Mouse (Mus musculus) MEL (cell line): ENCODE results near the gene Thada. TPM values are rescaled to one million over a fixed set of nuclear protein-coding genes. Genes with fewer than 3 reads are reported as not detected.

Source experiments
- DNase-seq: peaks from one replicate; pipeline ENCODE4 v3.0.0; 2011; ENCODE audit warnings: low read depth, low spot score
- H3K27ac ChIP-seq: 2 replicates; pipeline ENCODE4 v1.5.1; 2012; ENCODE audit warnings: low read depth, mild to moderate bottlenecking, control low read depth, low read length, moderate library complexity; ENCODE audit not compliant: control insufficient read depth
- H3K27me3 ChIP-seq, 2 experiments: fragments of 150-350 bp in 1 of 2; sonication (generic) in 1 of 2; 2 replicates each; pipeline ENCODE4 v1.6.1; 2012; ENCODE audit warnings: low read length in 2 of 2, mild to moderate bottlenecking in 2 of 2, improper control_type of control experiment in 1 of 2, moderate library complexity in 1 of 2; ENCODE audit not compliant: insufficient read depth in 2 of 2, control insufficient read depth in 1 of 2
- H3K36me3 ChIP-seq, 2 experiments: 2 replicates each; pipeline ENCODE4 v1.6.1; 2012 to 2014; ENCODE audit warnings: low read length in 2 of 2, improper control_type of control experiment in 1 of 2, inconsistent platforms in 1 of 2, mild to moderate bottlenecking in 1 of 2; ENCODE audit not compliant: insufficient read depth in 2 of 2, control insufficient read depth in 1 of 2
- H3K4me1 ChIP-seq, 2 experiments: fragments of 150-350 bp in 1 of 2; sonication (generic) in 1 of 2; 2 replicates each; pipeline ENCODE4 v1.6.1; 2012; ENCODE audit warnings: low read length in 2 of 2, improper control_type of control experiment in 1 of 2, mild to moderate bottlenecking in 1 of 2; ENCODE audit not compliant: insufficient read depth in 2 of 2, control insufficient read depth in 1 of 2
- H3K4me3 ChIP-seq, 2 experiments: fragments of 150-350 bp in 1 of 2; sonication (generic) in 1 of 2; 2 replicates each; pipeline ENCODE4 v1.5.1; 2012; ENCODE audit warnings: low read depth in 2 of 2, low read length in 2 of 2, mild to moderate bottlenecking in 2 of 2, moderate library complexity in 2 of 2, control low read depth in 1 of 2, improper control_type of control experiment in 1 of 2; ENCODE audit not compliant: control insufficient read depth in 1 of 2, insufficient read depth in 1 of 2
- H3K79me2 ChIP-seq: 2 replicates; pipeline ENCODE4 v1.6.1; 2012; ENCODE audit warnings: mild to moderate bottlenecking, low read length, moderate library complexity; ENCODE audit not compliant: control insufficient read depth, poor library complexity, insufficient read depth
- H3K9ac ChIP-seq: 2 replicates; pipeline ENCODE4 v1.6.1; 2012; ENCODE audit warnings: low read depth, mild to moderate bottlenecking, control low read depth, low read length, moderate library complexity; ENCODE audit not compliant: control insufficient read depth, poor library complexity, severe bottlenecking
- H3K9me3 ChIP-seq: fragments of 150-350 bp; sonication (generic); replicated peaks from 2 replicates; pipeline ENCODE4 v1.6.1; 2012; ENCODE audit warnings: mild to moderate bottlenecking, low read length, improper control_type of control experiment, moderate library complexity; ENCODE audit not compliant: insufficient read depth
- BHLHE40 ChIP-seq: IDR thresholded peaks from 2 replicates; pipeline ENCODE4 v1.6.1; 2012; ENCODE audit warnings: low read depth, mild to moderate bottlenecking, inconsistent platforms, low read length, improper control_type of control experiment, borderline replicate concordance
- CHD1 ChIP-seq: IDR thresholded peaks from 2 replicates; pipeline ENCODE4 v1.6.1; 2012; ENCODE audit warnings: low read depth, mild to moderate bottlenecking, inconsistent platforms, low read length, improper control_type of control experiment
- ELF1 ChIP-seq: IDR thresholded peaks from 2 replicates; pipeline ENCODE4 v1.6.1; 2014; ENCODE audit warnings: low read depth, mild to moderate bottlenecking, inconsistent platforms, low read length, improper control_type of control experiment, moderate library complexity
- EP300 ChIP-seq, 2 experiments: IDR thresholded peaks; 2 replicates each; pipeline ENCODE4 v1.6.1; 2011; ENCODE audit warnings: improper control_type of control experiment in 2 of 2, low read length in 2 of 2, low read depth in 1 of 2, mild to moderate bottlenecking in 1 of 2
- GABPA ChIP-seq: IDR thresholded peaks from 2 replicates; pipeline ENCODE4 v1.6.1; 2012; ENCODE audit warnings: low read depth, mild to moderate bottlenecking, inconsistent platforms, low read length, improper control_type of control experiment, moderate library complexity
- GATA1 ChIP-seq: IDR thresholded peaks from 2 replicates; pipeline ENCODE4 v1.6.1; 2011; ENCODE audit warnings: low read depth, low read length, improper control_type of control experiment
- HCFC1 ChIP-seq: IDR thresholded peaks from 2 replicates; pipeline ENCODE4 v1.6.1; 2012; ENCODE audit warnings: low read depth, mild to moderate bottlenecking, inconsistent platforms, low read length, improper control_type of control experiment, moderate library complexity
- MAFK ChIP-seq: IDR thresholded peaks from 2 replicates; pipeline ENCODE4 v1.6.1; 2011; ENCODE audit warnings: low read depth, mild to moderate bottlenecking, low read length, improper control_type of control experiment, borderline replicate concordance
- MYC ChIP-seq: IDR thresholded peaks from 2 replicates; pipeline ENCODE4 v1.6.1; 2011; ENCODE audit warnings: low read depth, mild to moderate bottlenecking, low read length, improper control_type of control experiment, moderate library complexity
- POLR2AphosphoS2 ChIP-seq: IDR thresholded peaks from 2 replicates; pipeline ENCODE4 v1.6.1; 2011; ENCODE audit warnings: low read length, improper control_type of control experiment
- POLR2AphosphoS5 ChIP-seq: IDR thresholded peaks from 2 replicates; pipeline ENCODE4 v1.6.1; 2012; ENCODE audit warnings: low read depth, borderline replicate concordance, mild to moderate bottlenecking, inconsistent platforms, low read length, moderate library complexity, mixed read lengths
- RCOR1 ChIP-seq: IDR thresholded peaks from 2 replicates; pipeline ENCODE4 v1.6.1; 2012; ENCODE audit warnings: low read depth, mild to moderate bottlenecking, inconsistent platforms, low read length, improper control_type of control experiment
- SIN3A ChIP-seq: IDR thresholded peaks from 2 replicates; pipeline ENCODE4 v1.6.1; 2012; ENCODE audit warnings: low read length, improper control_type of control experiment, inconsistent platforms
- USF2 ChIP-seq, 2 experiments: IDR thresholded peaks; 2 replicates each; pipeline ENCODE4 v1.6.1; 2011 to 2012; ENCODE audit warnings: improper control_type of control experiment in 2 of 2, low read length in 2 of 2, borderline replicate concordance in 1 of 2, inconsistent platforms in 1 of 2, low read depth in 1 of 2, mild to moderate bottlenecking in 1 of 2; ENCODE audit not compliant: insufficient read depth in 1 of 2
- ZC3H11A ChIP-seq: IDR thresholded peaks from 2 replicates; pipeline ENCODE4 v1.6.1; 2012; ENCODE audit warnings: low read depth, mild to moderate bottlenecking, inconsistent platforms, low read length, improper control_type of control experiment
- ZKSCAN1 ChIP-seq: IDR thresholded peaks from 2 replicates; pipeline ENCODE4 v1.6.1; 2012; ENCODE audit warnings: low read depth, mild to moderate bottlenecking, inconsistent platforms, low read length, improper control_type of control experiment, moderate library complexity
- ZMIZ1 ChIP-seq: IDR thresholded peaks from 2 replicates; pipeline ENCODE4 v1.6.1; 2012; ENCODE audit warnings: low read depth, mild to moderate bottlenecking, inconsistent platforms, low read length, improper control_type of control experiment, moderate library complexity
- polyA plus RNA-seq, 2 experiments: library from polyadenylated mRNA; stranded (reverse) in 1 of 2; unstranded in 1 of 2; fragments of >175 nt in 1 of 2; fragments of >200 nt in 1 of 2; gene quantifications; 2 replicates each; pipeline versions ENCODE4 v1.2.1 to v1.2.4; 2012; ENCODE audit warnings: low replicate concordance in 2 of 2, low read depth in 1 of 2; ENCODE audit not compliant: insufficient read length in 2 of 2, insufficient read depth in 1 of 2, missing spikeins in 1 of 2
- total RNA-seq: library from RNA; depleted of rRNA; stranded (reverse); fragments of 300-350 nt; gene quantifications from 2 replicates; pipeline ENCODE4 v1.2.3, GENCODE M21; 2012

Gene Thada
- total and polyA plus RNA-seq, 3 experiments, result 19.8 to 20.6 TPM; not detected in 1

- Histone ChIP-seq H3K4me3 (no peak overlapping the region), H3K9me3 (no peaks in the 10 kb centered on the region), H3K9ac (no peak overlapping the region), H3K27me3 (no peaks in the 10 kb centered on the region), H3K4me1 (peaks cover 11 to 13% of the 10 kb centered on the region in 2 experiments), H3K27ac (no peak overlapping the region), H3K36me3 (peaks cover 0 to 9% of the 10 kb centered on the region in 2 experiments; a peak in 2 of 4 replicates), H3K79me2 (no peaks in the 10 kb centered on the region)
- no peak for DNase-seq
- TF ChIP-seq MYC (no peak), GABPA (no peak), ZC3H11A (no peak), GATA1 (no peak), POLR2AphosphoS5 (no peak), RCOR1 (no peak), HCFC1 (no peak), ZMIZ1 (no peak), EP300 (IDR thresholded peaks at IDR 0.05; ENCODE audit: low read depth in 1 of 2, low read length in 2 of 2) (no peak), POLR2AphosphoS2 (no peak)
- TF ChIP-seq, all 39 proteins: peak for 0
Observed at GRCm38 (mm10) chr17:84166135-84166860, 299.7 kb downstream of the Thada start.

DNA sequence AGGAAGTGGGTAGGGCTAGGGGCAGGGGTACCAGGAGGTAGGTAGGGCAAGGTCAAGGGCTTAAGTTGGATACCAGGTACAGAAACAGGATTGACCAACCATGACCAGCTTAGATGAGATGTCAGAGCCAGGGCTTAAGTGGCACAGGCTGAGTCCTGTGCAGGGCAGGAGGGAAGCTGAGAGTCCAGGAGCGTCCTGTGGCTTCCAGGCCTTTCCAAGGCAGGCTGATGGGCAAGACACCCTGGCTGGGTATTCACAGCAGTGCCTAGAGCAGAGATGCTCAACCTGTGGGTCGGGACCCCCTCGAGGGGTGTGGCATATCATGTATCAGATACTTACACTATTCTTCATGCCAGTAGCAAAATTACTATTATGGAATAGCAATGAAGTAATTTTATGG lies 300.3 kb downstream of the Thada start:
- peaks cover 15 to 18% of the 10 kb centered on the region in 2 experiments for H3K4me1 ChIP-seq
- peaks cover 0 to 15% of the 10 kb centered on the region in 2 experiments; a peak in 2 of 4 replicates for H3K36me3 ChIP-seq
- H3K27me3 ChIP-seq, result no peaks in the 10 kb centered on the region
- DNase-seq, result no peak
- no peaks in the 10 kb centered on the region for H3K79me2 ChIP-seq
- TF ChIP-seq USF2 (IDR thresholded peaks at IDR 0.05; ENCODE audit: borderline replicate concordance in 1 of 2, insufficient read depth in 1 of 2, low read depth in 1 of 2, low read length in 2 of 2) (no peak), BHLHE40 (no peak), MAFK (no peak), ELF1 (no peak), ZKSCAN1 (no peak), ZMIZ1 (no peak), EP300 (IDR thresholded peaks at IDR 0.05; ENCODE audit: low read depth in 1 of 2, low read length in 2 of 2) (no peak), SIN3A (no peak), CHD1 (no peak)
- H3K27ac ChIP-seq, result no peak overlapping the region
- no peak overlapping the region for H3K9ac ChIP-seq
- H3K9me3 ChIP-seq, result no peaks in the 10 kb centered on the region
- H3K4me3 ChIP-seq, result no peak overlapping the region
